Mouse (Mus musculus): ENCODE results near the gene Srrd. TPM values are rescaled to one million over a fixed set of nuclear protein-coding genes. Genes with fewer than 3 reads are reported as not detected.
A peak's percentile ranks its signal among the peaks of the same experiment; 100 is the strongest.

Srrd gene
- polyA plus RNA-seq, 1 experiment, result 107 TPM

- no peaks in the 10 kb centered on the region for H3K27me3 ChIP-seq (ENCODE audit: control insufficient read depth, insufficient read depth, low read length)
- H3K36me3 ChIP-seq (ENCODE audit: control insufficient read depth, insufficient read depth, low read length), result no peaks in the 10 kb centered on the region; the same call in 1 of the 2 replicates
- peaks cover 9% of the 10 kb centered on the region for H3K4me1 ChIP-seq (ENCODE audit: control insufficient read depth, insufficient read depth, low read length)
- H3K27ac ChIP-seq (ENCODE audit: control insufficient read depth, insufficient read depth, low read depth, low read length), result no peak overlapping the region; the same call in 1 of the 2 replicates
- H3K4me3 ChIP-seq (ENCODE audit: control insufficient read depth, low read depth, low read length), result peak overlapping the region; percentile 97
- TF ChIP-seq CTCF (IDR thresholded peaks at IDR 0.05; ENCODE audit: control insufficient read depth, insufficient read depth, insufficient replicate concordance, low read depth, low read length) (no peak), POLR2A (IDR thresholded peaks at IDR 0.05; ENCODE audit: control insufficient read depth, low read depth, low read length) (no peak)
Measured at GRCm38 (mm10) chr5:112343205-112343595, 360 bp upstream of the Srrd start.

- no peak overlapping the region for H3K27ac ChIP-seq (ENCODE audit: control insufficient read depth, insufficient read depth, low read depth, low read length)
- peaks cover 9% of the 10 kb centered on the region for H3K4me1 ChIP-seq (ENCODE audit: control insufficient read depth, insufficient read depth, low read length)
- H3K36me3 ChIP-seq (ENCODE audit: control insufficient read depth, insufficient read depth, low read length), result no peaks in the 10 kb centered on the region; the same call in none of the 2 replicates
- H3K27me3 ChIP-seq (ENCODE audit: control insufficient read depth, insufficient read depth, low read length), result no peaks in the 10 kb centered on the region
- no peak overlapping the region for H3K4me3 ChIP-seq (ENCODE audit: control insufficient read depth, low read depth, low read length)
- no peak for TF ChIP-seq POLR2A (IDR thresholded peaks at IDR 0.05; ENCODE audit: control insufficient read depth, low read depth, low read length)
Measured at GRCm38 (mm10) chr5:112339215-112339614, 3.6 kb downstream of the Srrd start.

GRCm38 (mm10) chr5:112337004-112337403 lies 5.8 kb downstream of the Srrd start:
- Histone ChIP-seq H3K4me3 (ENCODE audit: control insufficient read depth, low read depth, low read length) (no peak overlapping the region), H3K27me3 (ENCODE audit: control insufficient read depth, insufficient read depth, low read length) (no peaks in the 10 kb centered on the region), H3K27ac (ENCODE audit: control insufficient read depth, insufficient read depth, low read depth, low read length) (no peak overlapping the region), H3K36me3 (ENCODE audit: control insufficient read depth, insufficient read depth, low read length) (peaks cover 3% of the 10 kb centered on the region), H3K4me1 (ENCODE audit: control insufficient read depth, insufficient read depth, low read length) (no peaks in the 10 kb centered on the region)
- TF ChIP-seq CTCF (IDR thresholded peaks at IDR 0.05; ENCODE audit: control insufficient read depth, insufficient read depth, insufficient replicate concordance, low read depth, low read length) (no peak), POLR2A (IDR thresholded peaks at IDR 0.05; ENCODE audit: control insufficient read depth, low read depth, low read length) (no peak)

- TF ChIP-seq CTCF (IDR thresholded peaks at IDR 0.05; ENCODE audit: control insufficient read depth, insufficient read depth, insufficient replicate concordance, low read depth, low read length) (peak; percentile 63; the same call in 1 of the 2 replicates), POLR2A (IDR thresholded peaks at IDR 0.05; ENCODE audit: control insufficient read depth, low read depth, low read length) (no peak)
- H3K4me3 ChIP-seq (ENCODE audit: control insufficient read depth, low read depth, low read length), result no peak overlapping the region
- H3K27ac ChIP-seq (ENCODE audit: control insufficient read depth, insufficient read depth, low read depth, low read length), result no peak overlapping the region
- no peaks in the 10 kb centered on the region for H3K4me1 ChIP-seq (ENCODE audit: control insufficient read depth, insufficient read depth, low read length)
- H3K27me3 ChIP-seq (ENCODE audit: control insufficient read depth, insufficient read depth, low read length), result no peaks in the 10 kb centered on the region
- H3K36me3 ChIP-seq (ENCODE audit: control insufficient read depth, insufficient read depth, low read length), result peaks cover 6% of the 10 kb centered on the region
Measured at GRCm38 (mm10) chr5:112335473-112335872, 7.4 kb downstream of the Srrd start.

- no peak overlapping the region for H3K27ac ChIP-seq (ENCODE audit: control insufficient read depth, insufficient read depth, low read depth, low read length)
- peaks cover 9% of the 10 kb centered on the region for H3K36me3 ChIP-seq (ENCODE audit: control insufficient read depth, insufficient read depth, low read length)
- H3K4me1 ChIP-seq (ENCODE audit: control insufficient read depth, insufficient read depth, low read length), result peaks cover 8% of the 10 kb centered on the region
- TF ChIP-seq POLR2A (IDR thresholded peaks at IDR 0.05; ENCODE audit: control insufficient read depth, low read depth, low read length) (no peak), CTCF (IDR thresholded peaks at IDR 0.05; ENCODE audit: control insufficient read depth, insufficient read depth, insufficient replicate concordance, low read depth, low read length) (no peak)
- H3K4me3 ChIP-seq (ENCODE audit: control insufficient read depth, low read depth, low read length), result no peak overlapping the region
- no peaks in the 10 kb centered on the region for H3K27me3 ChIP-seq (ENCODE audit: control insufficient read depth, insufficient read depth, low read length)
Measured at GRCm38 (mm10) chr5:112329805-112330564, 12.9 kb downstream of the Srrd start.

- TF ChIP-seq CTCF (IDR thresholded peaks at IDR 0.05; ENCODE audit: control insufficient read depth, insufficient read depth, insufficient replicate concordance, low read depth, low read length) (no peak), POLR2A (IDR thresholded peaks at IDR 0.05; ENCODE audit: control insufficient read depth, low read depth, low read length) (no peak)
- peaks cover 9% of the 10 kb centered on the region for H3K36me3 ChIP-seq (ENCODE audit: control insufficient read depth, insufficient read depth, low read length)
- H3K4me3 ChIP-seq (ENCODE audit: control insufficient read depth, low read depth, low read length), result no peak overlapping the region
- H3K4me1 ChIP-seq (ENCODE audit: control insufficient read depth, insufficient read depth, low read length), result peaks cover 15% of the 10 kb centered on the region
- no peaks in the 10 kb centered on the region for H3K27me3 ChIP-seq (ENCODE audit: control insufficient read depth, insufficient read depth, low read length)
- no peak overlapping the region for H3K27ac ChIP-seq (ENCODE audit: control insufficient read depth, insufficient read depth, low read depth, low read length)
Measured at GRCm38 (mm10) chr5:112327854-112328253, 15.0 kb downstream of the Srrd start.

- no peaks in the 10 kb centered on the region for H3K27me3 ChIP-seq (ENCODE audit: control insufficient read depth, insufficient read depth, low read length)
- no peak for TF ChIP-seq POLR2A (IDR thresholded peaks at IDR 0.05; ENCODE audit: control insufficient read depth, low read depth, low read length)
- TF ChIP-seq CTCF (IDR thresholded peaks at IDR 0.05; ENCODE audit: control insufficient read depth, insufficient read depth, insufficient replicate concordance, low read depth, low read length), result no peak
- H3K36me3 ChIP-seq (ENCODE audit: control insufficient read depth, insufficient read depth, low read length), result peaks cover 6% of the 10 kb centered on the region
- H3K27ac ChIP-seq (ENCODE audit: control insufficient read depth, insufficient read depth, low read depth, low read length), result peak overlapping the region; percentile 59
- H3K4me1 ChIP-seq (ENCODE audit: control insufficient read depth, insufficient read depth, low read length), result peaks cover 15% of the 10 kb centered on the region
- H3K4me3 ChIP-seq (ENCODE audit: control insufficient read depth, low read depth, low read length), result peak overlapping the region; percentile 98
Measured at GRCm38 (mm10) chr5:112326446-112327009, 16.3 kb downstream of the Srrd start.

Measured in testis, adult 2 months (tissue).